Mouse (Mus musculus) ES-CJ7 (cell line): Measurements from ENCODE around the gene Gtdc1.

ENCODE experiments used
- DNase-seq: peaks from one replicate; pipeline ENCODE4 v3.0.0; 2011; ENCODE audit warnings: low read depth, low spot score

The Gtdc1 gene

DNA sequence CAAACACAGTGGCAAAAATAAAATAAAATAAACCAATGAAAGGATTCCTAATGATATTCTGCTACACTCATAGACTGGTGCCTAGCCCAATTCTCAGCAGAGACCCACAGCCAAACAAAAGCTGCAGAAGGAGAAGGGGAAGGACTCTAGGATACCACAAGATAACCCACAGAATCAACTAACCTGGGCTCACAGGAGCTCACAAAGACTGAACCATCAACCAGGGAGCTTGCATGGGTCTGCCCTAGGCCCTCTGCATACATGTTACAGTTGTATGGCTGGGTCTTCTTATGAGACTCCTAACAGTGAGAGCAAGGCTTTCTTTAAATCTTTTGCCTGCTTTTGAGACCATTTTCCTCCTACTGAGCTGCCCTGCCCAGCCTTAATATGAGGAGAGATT is 2.8 kb downstream of the Gtdc1 start:
- DNase-seq, result no peak

DNA sequence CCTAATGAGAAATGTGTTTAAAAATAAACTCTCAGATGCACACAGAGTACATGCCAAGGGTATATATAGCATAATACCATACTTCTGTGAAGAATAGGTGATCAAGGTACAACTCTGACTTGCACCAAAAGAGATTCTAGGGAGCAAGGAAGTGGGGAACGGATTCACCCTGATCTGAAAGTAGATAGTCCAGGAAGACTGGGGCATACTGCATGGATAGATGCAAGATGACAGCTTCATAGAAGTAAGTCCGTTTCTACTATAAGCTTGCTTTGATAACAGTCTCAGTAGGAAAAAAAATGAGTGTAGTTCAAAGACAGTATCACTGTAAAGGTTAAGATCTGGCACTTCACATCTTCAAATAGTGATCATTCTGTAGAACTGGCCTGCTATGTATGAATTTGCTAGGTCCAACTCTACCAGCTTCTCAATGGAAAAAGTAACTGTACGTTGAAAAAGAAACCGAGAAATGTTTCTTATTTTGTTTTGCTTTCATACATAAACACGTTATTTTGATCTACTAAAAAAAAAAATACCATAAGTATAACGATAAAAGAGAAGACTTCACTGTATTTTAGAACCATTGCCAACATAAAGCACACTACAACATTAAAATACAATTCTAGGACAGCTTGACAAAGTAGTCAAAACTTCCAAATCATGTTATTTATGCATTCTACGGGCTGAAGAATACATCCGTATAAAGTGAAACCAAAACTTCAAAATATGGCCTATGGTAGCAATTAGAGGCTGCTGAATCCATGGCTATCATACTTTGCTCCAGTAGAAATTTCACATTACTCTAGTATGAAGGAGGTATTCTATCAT is 4.2 kb downstream of the Gtdc1 start:
- no peak for DNase-seq

DNA sequence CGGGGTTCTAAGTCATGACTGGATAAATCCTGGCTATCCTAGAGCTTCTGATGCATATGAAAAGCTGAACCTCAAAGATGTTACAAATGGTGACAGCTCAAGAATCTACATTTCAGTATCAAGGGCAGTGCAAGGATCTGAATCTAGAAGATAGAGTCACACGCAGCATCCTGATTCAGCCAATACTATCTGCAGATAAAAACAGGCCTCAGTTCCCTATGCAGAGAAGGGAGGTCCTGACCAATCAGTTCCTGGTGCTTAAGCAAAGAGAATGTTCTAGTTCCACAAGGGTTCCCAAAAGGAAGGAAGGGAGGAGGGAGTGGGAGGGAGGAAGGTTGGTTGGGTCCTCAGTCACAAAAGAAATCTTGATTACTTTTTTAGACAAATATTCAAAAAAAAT is 5.0 kb downstream of the Gtdc1 start:
- no peak for DNase-seq

DNA sequence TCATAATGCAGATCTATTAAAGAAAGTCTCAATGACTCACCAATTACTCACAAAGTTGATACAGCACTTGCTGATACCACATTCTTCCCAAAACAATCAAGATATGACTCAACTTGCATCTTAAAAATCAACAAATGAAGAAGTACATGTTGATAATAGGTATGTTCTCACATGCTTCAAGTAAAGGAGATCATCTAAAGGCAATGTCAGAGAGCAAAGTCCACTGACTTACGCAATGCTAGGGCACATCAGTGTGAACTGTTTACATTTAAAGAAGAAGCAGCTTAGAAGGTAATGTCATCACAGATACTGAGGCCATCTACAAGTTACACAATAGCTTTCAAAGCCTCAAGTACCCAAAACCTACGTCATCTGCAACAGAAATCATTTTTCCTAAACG is 7.0 kb downstream of the Gtdc1 start:
- DNase-seq, result no peak

DNA sequence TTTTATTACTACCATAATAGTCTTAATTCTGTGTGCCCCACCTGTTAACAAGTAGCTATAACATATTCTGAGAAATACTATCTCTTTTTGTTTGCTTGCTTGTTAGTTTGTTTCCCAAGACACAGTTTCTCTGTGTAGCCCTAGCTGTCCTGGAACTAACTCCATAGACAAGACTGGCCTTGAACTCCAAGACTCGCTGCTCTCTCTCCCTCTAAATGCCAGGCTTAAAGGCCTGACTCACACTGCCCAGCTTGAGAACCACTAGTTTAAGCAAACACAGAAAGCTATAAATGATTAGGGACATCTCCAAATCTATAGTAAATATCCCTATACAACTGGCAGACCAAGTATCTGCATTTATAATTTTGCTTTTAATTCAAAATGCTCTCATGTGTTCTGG is 8.1 kb downstream of the Gtdc1 start:
- DNase-seq, result no peak

DNA sequence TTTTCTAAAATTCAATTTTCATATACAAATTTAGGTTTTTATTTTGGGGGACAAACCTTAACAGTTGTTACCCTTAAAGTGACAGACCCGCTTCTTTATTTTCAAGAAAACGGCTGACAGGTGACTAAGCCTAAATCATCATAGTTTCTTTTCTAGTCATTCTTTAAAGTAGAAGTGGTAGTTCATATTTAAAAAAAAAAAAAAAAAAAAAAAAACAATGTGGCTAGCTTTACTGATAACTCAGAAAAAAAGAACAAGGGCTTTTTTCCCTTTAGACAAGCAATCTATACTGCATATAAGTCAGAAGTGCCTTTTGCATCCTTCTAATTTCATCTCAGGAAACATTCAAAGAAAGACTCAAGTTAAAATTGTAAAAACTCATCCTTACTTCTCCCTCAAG is 8.7 kb downstream of the Gtdc1 start:
- DNase-seq, result no peak

DNA sequence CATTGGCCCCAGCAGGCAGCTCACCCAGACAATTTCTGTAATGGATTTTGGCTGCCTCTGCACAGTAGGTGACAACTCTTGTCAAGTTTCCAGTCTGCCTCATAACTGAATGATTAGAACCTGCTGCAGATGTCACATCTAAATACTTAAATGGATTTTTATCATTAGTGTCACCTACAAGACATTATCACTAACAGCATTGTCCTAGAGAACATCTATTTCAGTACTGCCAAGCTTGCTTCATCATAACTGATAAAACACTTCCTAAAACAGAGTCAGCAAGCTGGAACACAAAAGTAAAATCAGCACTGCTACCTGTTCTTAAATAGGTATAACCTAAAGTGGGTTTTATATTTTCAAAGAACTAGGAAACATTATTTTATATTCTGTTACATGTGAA is 11.2 kb downstream of the Gtdc1 start:
- DNase-seq, result no peak

DNA sequence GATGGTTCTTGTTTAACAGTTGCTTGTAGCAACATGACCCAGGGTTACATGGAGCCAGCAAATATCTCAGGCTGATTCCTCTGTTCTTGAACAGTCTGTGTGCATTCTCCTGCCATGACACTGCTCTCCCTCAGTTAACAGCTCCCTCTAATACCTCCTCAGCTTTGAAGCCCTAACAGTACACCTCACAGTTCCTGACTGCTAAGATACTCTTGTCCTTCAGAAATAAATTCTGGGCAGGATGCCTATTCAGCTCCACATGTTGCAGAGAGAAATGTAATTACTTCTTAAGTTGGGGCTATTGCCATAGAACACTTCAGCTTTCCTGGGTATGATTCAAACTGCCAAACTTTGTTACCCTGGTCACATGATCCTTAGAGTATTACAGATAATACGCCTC is 29.7 kb downstream of the Gtdc1 start:
- DNase-seq, result no peak

DNA sequence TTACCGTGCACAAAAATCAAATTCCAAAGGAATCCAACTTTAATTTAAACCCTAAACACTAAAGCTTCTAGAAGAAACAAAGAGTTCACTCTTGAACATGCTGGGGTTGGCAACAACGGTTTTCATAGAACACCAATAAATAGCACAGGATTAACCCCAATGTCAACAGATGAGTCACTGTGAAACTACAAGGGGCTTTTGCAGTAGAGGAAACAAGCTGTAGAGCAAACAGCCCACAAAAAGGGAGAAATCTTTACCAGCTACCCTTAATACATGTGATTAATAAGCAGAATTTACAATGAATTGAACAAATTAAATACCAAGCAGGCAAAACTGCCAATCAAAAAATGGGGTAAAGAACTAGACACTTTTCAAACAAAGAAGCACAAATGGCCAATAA is 53.7 kb downstream of the Gtdc1 start:
- no peak for DNase-seq

DNA sequence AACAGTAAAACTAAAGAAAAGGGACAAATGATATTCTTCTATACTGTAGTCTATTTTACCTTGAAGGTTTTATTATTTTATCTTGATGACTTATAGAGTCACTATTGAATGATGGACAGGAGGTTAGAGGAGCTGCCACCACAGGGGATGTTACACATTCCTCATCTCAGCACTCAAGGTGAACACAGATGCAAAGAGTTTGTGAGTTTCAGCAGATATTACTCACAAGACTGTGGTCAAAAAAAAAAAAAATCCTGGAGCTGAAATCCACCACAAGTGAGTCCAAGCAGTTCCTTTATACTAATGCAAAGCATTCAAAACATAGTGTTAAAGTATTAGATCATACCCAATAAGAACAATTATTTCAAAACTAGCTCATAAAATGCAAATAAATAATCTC is 62.7 kb downstream of the Gtdc1 start:
- DNase-seq, result no peak

DNA sequence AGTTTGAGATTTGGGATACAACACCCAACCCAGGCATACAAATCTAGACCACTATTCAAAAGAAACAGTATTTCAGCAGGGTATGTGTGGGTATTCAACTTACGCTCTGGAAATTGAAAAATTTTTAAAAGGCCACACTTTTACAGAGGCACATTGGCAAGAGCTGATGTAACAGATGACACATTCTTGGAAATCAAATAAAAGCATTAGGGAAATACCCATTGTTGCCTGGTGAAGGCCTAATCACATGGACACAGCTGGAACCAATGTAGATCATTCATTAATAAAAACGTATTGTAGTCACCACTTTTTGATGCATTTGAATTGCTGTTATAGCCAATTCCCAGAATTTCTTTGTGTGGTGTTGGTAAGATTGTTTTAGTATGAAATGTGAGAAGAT is 73.0 kb downstream of the Gtdc1 start:
- no peak for DNase-seq

DNA sequence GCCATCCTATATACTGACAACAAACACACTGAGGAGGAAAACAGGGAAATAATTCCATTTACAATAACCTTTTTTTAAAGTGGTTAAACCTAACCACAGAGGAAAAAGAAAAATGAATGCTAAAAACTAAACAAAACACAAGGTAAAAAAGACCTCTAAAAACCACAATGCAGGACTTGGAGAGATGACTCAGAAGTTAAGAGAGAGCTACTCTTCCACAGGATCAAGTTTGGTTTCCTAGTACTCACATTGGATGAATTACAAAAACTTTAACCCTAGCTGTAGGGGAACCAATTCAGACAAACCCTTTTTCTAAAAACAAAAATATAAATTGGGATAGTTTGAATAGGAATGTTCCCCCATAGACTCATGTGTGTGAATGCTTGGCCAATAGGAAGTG is 77.8 kb downstream of the Gtdc1 start:
- DNase-seq, result no peak

DNA sequence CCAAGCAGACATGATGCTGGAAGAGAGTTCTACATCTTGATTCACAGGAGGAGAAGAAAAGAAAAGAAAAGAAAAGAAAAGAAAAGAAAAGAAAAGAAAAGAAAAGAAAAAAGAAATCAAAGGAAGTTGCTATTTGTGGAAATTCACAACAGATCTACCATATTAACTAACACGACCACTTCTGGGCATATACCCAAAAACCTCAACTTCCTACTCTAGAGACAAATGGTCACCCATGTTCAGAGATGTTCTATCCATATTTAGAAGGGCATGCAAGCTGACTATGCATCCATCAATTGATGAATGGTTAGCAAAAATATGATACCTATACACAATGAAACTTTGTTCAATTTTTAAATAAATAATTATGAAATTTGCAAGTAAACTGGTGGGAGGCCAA is 79.3 kb downstream of the Gtdc1 start:
- DNase-seq, result no peak

DNA sequence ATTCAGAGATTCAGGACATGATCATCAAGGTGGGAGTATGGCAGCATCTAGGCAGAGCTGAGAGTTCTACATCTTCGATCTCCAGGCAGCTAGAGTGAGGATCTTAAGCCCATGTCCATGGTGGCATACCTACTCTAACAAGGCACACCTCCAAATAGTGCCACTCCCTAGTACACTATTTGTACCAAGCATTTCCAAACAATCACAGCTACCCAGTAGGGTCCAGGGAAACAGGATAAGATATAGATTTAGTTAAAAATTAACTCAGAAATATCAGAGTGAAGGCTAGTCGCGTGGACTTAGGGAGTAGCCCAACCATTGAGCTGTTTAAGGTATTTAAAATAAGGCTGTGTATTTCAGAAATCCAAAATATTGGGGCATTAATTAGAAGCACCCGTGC is 82.0 kb downstream of the Gtdc1 start:
- no peak for DNase-seq

DNA sequence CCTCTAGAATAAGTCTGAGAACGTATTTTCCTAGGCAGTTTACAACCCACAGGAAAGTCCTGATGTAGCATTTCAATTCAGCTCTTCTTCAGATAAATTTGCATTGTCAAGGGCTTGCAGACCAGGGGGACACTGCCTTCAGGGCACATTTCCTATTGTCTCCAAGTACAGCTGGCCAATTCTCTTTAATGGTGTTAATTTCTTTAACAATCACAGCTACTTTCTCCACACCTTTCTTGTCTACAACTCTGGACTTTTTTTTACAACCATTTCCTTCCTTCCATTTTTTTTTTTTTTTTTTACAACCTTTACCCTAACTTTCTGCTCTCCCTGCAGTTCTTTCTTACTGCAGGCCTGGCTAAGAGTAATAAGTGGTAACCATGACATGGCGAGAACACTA is 97.7 kb downstream of the Gtdc1 start:
- peak; percentile 74 for DNase-seq

DNA sequence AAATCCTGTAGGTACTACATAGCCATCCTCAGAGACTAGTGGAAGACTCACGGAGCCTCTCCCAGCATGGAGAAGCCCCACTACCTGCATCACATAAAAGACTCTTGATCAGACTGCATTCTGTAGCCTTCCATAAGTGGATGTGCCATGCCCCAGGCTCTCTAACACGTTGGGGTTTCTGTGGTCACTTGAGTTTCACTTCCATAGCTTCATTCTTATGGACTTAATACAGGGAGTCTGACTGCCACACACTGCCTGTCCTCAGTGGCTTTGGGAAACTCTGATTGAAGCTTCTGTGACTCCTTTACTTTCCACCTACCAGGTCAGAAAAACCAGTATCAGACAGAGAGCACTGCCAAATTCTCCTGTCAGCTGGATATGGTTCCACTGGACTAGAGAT is 98.1 kb downstream of the Gtdc1 start:
- DNase-seq, result no peak

DNA sequence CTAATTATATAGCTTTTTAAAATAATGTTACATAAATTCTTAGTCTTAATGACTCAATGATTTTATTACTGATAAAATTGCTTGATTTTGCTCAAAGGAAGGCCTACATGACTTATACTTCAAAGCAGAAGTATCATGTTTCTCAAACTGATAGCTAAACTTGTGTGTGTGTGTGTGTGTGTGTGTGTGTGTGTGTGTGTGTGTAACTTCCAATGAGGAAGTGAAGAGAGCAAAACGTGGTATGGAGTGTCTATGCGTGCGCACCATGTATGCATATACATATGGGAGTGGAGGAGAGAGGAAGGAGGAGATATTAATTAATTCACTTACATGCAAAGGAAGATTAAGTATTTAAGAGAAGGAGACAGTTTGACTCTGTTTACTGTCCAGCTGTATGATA is 100.8 kb downstream of the Gtdc1 start:
- DNase-seq, result no peak

DNA sequence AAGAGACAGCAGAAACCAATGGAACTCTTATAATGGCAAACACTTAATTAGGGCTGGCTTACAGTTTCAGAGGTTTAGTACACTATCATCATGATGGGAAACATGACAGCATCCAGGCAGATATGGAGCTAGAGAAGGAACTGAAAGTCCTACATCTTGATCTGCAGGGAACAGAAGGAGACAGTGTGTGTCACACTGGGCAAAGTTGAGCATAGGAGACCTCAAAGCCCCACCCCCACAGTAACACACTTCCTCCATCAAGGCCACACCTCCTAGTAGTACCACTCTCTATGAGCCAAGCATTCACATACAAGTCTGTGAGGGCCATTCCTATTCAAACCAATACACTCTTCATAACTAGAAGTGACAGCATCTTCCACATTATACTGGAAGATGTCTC is 109.7 kb downstream of the Gtdc1 start:
- DNase-seq, result no peak

DNA sequence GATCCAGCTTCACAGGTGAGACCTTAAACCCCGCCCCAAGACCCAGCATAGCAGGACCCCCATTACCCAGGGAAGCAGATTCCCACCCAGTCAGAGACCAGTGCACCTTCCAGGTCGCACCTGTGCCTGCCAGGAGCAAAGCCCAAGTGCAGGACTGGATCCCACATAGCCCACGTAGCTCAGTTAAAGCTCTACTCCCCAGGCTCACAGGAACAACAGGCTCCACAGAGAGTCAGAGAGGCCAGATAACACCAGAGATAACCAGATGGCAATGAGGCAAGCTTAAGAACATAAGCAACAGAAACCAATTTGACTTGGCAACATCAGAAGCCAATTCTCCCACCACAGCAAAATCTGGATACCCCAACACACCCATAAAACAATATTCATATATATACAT is 113.7 kb downstream of the Gtdc1 start:
- no peak for DNase-seq

DNA sequence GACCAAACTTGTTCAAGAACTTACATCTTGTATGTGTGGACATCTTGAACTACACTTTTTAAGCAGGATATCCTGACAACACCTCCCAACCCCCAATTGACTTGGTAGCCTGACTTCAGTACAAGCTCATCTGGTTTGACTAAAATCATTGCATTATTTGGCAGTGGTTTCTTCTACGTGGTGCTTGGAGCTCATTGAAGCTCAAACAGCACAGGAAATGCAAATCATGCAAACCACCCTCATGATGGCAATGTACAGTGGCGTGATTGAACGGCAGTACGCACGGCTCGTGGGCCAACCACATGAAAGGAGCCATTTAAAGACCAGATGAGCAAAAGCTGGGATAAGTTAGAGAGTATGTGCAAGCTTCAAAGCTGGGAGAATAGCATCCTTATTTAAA is 123.0 kb downstream of the Gtdc1 start:
- no peak for DNase-seq

DNA sequence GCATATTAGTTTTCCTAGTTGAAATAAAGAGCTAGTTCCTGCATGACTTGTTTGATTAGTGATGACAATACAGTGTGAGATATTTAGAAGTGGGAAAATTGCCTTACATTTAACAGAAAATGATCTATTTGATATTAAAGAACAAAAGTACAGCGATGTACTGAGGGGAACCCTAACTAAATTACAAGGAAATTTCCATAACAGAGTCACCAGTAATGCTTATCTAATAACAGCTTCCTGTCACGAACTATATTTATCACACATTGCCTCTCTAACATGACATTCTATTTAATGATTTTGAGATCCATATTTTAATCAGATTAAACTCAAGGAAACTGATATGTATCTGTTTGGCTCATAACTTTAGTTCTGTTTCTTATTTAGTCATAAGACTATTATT is 126.1 kb downstream of the Gtdc1 start:
- no peak for DNase-seq

DNA sequence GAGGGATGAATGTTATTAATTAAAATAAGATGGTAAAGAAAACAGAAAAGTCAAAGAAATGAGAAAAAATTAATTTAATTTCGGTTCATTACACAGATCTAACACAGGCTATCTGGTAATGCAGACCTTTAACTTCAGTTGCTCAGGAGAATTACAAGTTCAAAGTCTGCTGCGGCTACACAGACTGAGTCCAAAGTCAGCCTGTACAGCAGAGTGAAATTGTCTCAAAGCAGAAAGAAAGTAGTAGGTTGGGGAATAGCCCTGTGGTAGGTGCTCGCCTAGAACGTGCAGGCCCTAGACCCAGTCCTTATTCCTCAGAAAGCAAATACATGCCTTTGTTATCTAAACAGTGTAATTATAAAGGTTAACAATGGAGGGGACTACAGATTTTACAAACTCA is 135.6 kb downstream of the Gtdc1 start:
- no peak for DNase-seq

DNA sequence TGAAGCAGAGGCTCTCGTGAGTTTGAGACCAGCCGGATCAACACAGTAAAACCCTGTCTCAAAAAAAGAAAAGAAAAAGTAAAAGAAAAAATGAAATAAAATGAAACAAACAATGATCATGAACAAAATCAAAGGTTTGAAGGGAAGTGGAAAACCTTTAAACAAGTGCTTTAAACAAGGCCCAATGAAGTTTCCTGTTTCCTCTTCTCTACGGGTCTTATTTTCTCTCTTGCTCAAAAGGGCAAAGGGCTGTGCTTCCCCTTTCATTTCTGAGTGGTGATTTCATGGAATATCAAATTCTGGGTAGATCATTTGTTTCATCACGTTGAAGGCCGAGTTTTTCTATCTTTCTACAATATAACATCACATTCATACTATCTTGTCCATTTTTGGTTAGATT is 136.3 kb downstream of the Gtdc1 start:
- DNase-seq, result no peak

DNA sequence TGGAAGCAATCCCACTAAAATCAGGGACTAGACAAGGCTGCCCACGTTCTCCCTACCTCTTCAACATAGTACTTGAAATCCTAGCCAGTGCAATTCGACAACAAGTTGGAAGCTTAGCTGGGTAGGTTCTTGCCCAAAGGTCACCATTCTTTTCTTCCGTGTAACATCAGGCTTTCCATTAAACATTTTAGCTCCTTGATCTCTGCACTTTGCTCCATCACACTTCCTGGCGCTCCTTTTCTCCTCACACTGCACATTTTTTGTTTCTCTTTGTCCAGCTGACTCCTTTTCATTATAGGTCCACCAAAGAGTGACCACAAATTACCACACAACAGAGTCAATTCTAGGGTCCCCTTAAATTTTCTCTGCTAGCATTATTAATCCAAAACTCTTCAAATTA is 144.7 kb downstream of the Gtdc1 start:
- no peak for DNase-seq
